Mouse (Mus musculus): ENCODE results near the gene Epn2. TPM values are rescaled to one million over a fixed set of nuclear protein-coding genes. Genes with fewer than 3 reads are reported as not detected.

Gene Epn2
- polyA plus RNA-seq, 1 experiment: 107 TPM

- peaks cover 3% of the 10 kb centered on the region for H3K4me1 ChIP-seq (ENCODE audit: control insufficient read depth, insufficient read depth, low read length)
- no peak overlapping the region for H3K27ac ChIP-seq (ENCODE audit: insufficient read depth, low read length)
- no peak overlapping the region for H3K4me3 ChIP-seq (ENCODE audit: insufficient read depth, low read length)
- no peak for TF ChIP-seq CTCF (IDR thresholded peaks at IDR 0.05; ENCODE audit: extremely low read depth, insufficient read depth, low read length)
- TF ChIP-seq POLR2A (IDR thresholded peaks at IDR 0.05; ENCODE audit: extremely low read depth, insufficient read depth, low read length): no peak
These were observed 90.4 kb downstream of the Epn2 start for GRCm38 (mm10) chr11:61489085-61489484.

- H3K4me1 ChIP-seq (ENCODE audit: control insufficient read depth, insufficient read depth, low read length): peaks cover 3% of the 10 kb centered on the region; the same call in 1 of the 2 replicates
- H3K4me3 ChIP-seq (ENCODE audit: insufficient read depth, low read length): no peak overlapping the region
- TF ChIP-seq POLR2A (IDR thresholded peaks at IDR 0.05; ENCODE audit: extremely low read depth, insufficient read depth, low read length) (no peak), CTCF (IDR thresholded peaks at IDR 0.05; ENCODE audit: extremely low read depth, insufficient read depth, low read length) (no peak)
- H3K27ac ChIP-seq (ENCODE audit: insufficient read depth, low read length): no peak overlapping the region
These were observed 91.6 kb downstream of the Epn2 start for GRCm38 (mm10) chr11:61487936-61488335.

GRCm38 (mm10) chr11:61487401-61487800 is 92.1 kb downstream of the Epn2 start:
- Histone ChIP-seq H3K4me1 (ENCODE audit: control insufficient read depth, insufficient read depth, low read length) (peaks cover 1% of the 10 kb centered on the region; the same call in 1 of the 2 replicates), H3K27ac (ENCODE audit: insufficient read depth, low read length) (no peak overlapping the region), H3K4me3 (ENCODE audit: insufficient read depth, low read length) (no peak overlapping the region)
- TF ChIP-seq CTCF (IDR thresholded peaks at IDR 0.05; ENCODE audit: extremely low read depth, insufficient read depth, low read length): no peak

- Histone ChIP-seq H3K4me3 (ENCODE audit: insufficient read depth, low read length) (no peak overlapping the region), H3K27ac (ENCODE audit: insufficient read depth, low read length) (no peak overlapping the region), H3K4me1 (ENCODE audit: control insufficient read depth, insufficient read depth, low read length) (peaks cover 1% of the 10 kb centered on the region; the same call in 1 of the 2 replicates)
- TF ChIP-seq POLR2A (IDR thresholded peaks at IDR 0.05; ENCODE audit: extremely low read depth, insufficient read depth, low read length): no peak
- TF ChIP-seq CTCF (IDR thresholded peaks at IDR 0.05; ENCODE audit: extremely low read depth, insufficient read depth, low read length): no peak
These were observed 92.8 kb downstream of the Epn2 start for GRCm38 (mm10) chr11:61486458-61487219.

GRCm38 (mm10) chr11:61485541-61486457 is 93.7 kb downstream of the Epn2 start:
- no peak for TF ChIP-seq CTCF (IDR thresholded peaks at IDR 0.05; ENCODE audit: extremely low read depth, insufficient read depth, low read length)
- no peak for TF ChIP-seq POLR2A (IDR thresholded peaks at IDR 0.05; ENCODE audit: extremely low read depth, insufficient read depth, low read length)
- Histone ChIP-seq H3K4me3 (ENCODE audit: insufficient read depth, low read length) (no peak overlapping the region), H3K4me1 (ENCODE audit: control insufficient read depth, insufficient read depth, low read length) (peaks cover 1% of the 10 kb centered on the region; the same call in 1 of the 2 replicates), H3K27ac (ENCODE audit: insufficient read depth, low read length) (no peak overlapping the region)

- no peak for TF ChIP-seq CTCF (IDR thresholded peaks at IDR 0.05; ENCODE audit: extremely low read depth, insufficient read depth, low read length)
- no peak for TF ChIP-seq POLR2A (IDR thresholded peaks at IDR 0.05; ENCODE audit: extremely low read depth, insufficient read depth, low read length)
- H3K4me3 ChIP-seq (ENCODE audit: insufficient read depth, low read length): no peak within 1 kb of the TSS
These were observed 94.6 kb downstream of the Epn2 start, which contains the start of gene Mfap4 for GRCm38 (mm10) chr11:61484613-61485540. Gene Mfap4 (plus strand): TSS chr11:61485431.

GRCm38 (mm10) chr11:61484256-61484612 is 95.3 kb downstream of the Epn2 start:
- TF ChIP-seq CTCF (IDR thresholded peaks at IDR 0.05; ENCODE audit: extremely low read depth, insufficient read depth, low read length) (no peak), POLR2A (IDR thresholded peaks at IDR 0.05; ENCODE audit: extremely low read depth, insufficient read depth, low read length) (no peak)
- Histone ChIP-seq H3K4me1 (ENCODE audit: control insufficient read depth, insufficient read depth, low read length) (peaks cover 1% of the 10 kb centered on the region; the same call in 1 of the 2 replicates), H3K4me3 (ENCODE audit: insufficient read depth, low read length) (no peak overlapping the region), H3K27ac (ENCODE audit: insufficient read depth, low read length) (no peak overlapping the region)

More at GRCm38 (mm10) chr11:61484613-61485540, 94.6 kb downstream of the Epn2 start, which contains the start of gene Mfap4:
- Histone ChIP-seq H3K27ac (ENCODE audit: insufficient read depth, low read length) (no peak within 1 kb of the TSS), H3K4me1 (ENCODE audit: control insufficient read depth, insufficient read depth, low read length) (peaks cover 1% of the 10 kb centered on the region; the same call in 1 of the 2 replicates)

- Histone ChIP-seq H3K4me3 (ENCODE audit: insufficient read depth, low read length) (no peak overlapping the region), H3K4me1 (ENCODE audit: control insufficient read depth, insufficient read depth, low read length) (peaks cover 1% of the 10 kb centered on the region; the same call in 1 of the 2 replicates), H3K27ac (ENCODE audit: insufficient read depth, low read length) (no peak overlapping the region)
- no peak for TF ChIP-seq POLR2A (IDR thresholded peaks at IDR 0.05; ENCODE audit: extremely low read depth, insufficient read depth, low read length)
- TF ChIP-seq CTCF (IDR thresholded peaks at IDR 0.05; ENCODE audit: extremely low read depth, insufficient read depth, low read length): no peak
These were observed 96.2 kb downstream of the Epn2 start for GRCm38 (mm10) chr11:61483226-61483845.
